Mouse (Mus musculus): ENCODE results near the gene Upk1a.

The Upk1a gene

DNA sequence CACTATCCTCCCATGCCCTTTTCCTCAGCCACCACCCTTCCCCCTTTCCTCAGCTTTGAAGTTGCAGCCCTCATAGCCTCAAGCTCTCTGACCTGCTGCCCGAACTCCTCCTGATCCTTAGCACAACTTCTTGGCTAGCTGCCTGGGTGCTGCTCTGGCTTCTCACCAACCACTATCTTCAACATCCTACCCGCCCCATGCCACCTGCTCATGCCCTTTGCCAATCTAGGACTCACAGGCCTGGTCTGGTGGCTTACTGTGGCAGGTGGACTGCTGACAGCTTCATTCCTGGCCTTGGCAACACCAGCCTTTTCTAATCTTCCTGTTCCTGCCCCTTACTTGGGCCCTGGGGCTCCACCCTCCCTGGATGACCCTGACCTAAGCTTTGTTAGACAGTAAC lies 39.7 kb downstream of the Upk1a start:
- DNase-seq (ENCODE audit: low spot score in 2 of 2) = no peak

DNA sequence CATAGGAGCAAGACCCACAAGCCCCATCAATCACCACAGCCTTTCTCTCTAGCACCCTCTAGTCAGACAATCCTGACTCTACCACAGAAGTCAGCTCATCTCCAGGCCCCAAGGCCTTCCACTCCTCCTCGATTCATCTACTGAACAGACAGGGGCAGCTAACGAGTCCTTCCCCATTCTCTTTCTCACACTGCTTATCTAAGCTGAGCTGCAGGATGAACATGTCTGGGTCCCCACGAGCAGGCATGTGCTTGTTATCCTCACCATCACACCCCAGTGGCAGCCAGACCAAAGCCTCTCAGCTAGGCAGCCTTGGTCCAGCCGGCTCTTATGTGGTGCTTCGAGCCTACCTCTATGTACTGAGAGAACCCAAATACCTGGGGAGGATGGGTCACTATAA lies 40.3 kb downstream of the Upk1a start:
- no peak for DNase-seq (ENCODE audit: low spot score in 2 of 2)

DNA sequence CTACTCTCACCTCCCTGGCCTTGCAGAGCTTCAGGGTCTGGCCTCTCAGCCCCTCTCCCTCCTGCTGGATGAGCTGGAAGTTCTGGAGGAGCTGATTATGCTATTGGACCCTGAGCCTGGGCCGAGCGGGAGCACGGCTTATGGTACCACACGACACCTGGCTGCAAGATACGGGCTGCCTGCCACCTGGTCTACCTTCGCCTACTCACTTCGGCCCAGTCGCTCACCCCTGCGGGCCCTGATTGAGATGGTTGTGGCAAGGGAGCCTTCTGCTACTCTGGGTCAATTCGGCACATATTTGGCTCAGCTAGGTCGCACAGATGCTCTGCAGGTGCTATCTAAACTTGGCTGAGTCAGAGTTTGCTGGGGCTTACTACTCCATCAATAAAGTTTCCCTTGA lies 45.1 kb downstream of the Upk1a start:
- no peak for DNase-seq (ENCODE audit: low spot score in 2 of 2)

DNA sequence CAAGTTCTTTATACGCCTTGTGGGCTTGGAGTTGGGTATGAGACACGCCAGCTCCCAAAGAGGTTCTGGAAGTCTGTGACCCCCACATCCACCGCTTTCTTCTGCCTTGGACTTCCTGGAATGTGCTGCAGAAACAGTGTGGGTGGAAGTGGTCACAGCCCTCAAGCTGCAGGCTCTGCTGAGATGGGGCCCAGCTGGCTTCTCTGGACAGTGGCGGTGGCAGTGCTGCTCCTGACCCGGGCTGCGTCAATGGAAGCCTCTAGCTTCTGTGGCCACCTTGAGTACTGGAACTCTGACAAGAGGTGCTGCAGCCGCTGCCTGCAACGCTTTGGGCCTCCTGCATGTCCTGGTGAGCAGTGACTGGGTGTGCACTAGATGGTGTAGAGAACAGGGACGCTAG lies 46.6 kb downstream of the Upk1a start:
- DNase-seq (ENCODE audit: low spot score in 2 of 2) = no peak

DNA sequence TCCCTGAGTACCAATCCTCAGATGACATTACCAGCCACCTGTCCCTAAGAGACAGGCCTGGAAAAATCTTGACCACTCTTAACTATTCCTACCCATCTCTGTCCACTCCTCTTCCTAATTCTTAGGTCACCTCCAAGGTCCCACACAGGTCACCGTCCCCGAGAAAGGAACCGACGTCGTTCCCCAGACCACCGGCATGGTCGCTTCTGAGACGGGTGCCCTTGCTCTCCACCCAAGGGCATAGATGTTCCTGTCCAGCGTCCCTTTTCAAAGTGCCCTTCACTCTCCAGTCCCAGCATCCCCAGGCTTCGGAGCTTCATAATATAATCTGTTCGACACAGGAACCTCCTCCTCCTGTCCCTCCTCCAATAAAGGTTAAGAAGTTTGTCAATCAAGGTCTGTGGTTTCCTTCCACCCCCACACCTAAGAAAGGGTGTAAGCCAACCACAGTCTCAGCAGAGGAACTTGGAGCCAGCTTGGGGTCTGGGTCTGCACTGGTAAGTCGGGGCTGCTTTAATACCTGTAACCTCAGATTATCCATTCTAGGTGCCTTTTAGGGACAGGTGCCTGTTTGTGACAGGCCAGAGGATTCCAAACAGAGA lies 47.6 kb downstream of the Upk1a start, which contains the start of gene Igflr1:
Igflr1 (plus strand) TSS at position 458 of the 602 bp plus-strand sequence.
- DNase-seq (ENCODE audit: low spot score in 2 of 2) = no peak

DNA sequence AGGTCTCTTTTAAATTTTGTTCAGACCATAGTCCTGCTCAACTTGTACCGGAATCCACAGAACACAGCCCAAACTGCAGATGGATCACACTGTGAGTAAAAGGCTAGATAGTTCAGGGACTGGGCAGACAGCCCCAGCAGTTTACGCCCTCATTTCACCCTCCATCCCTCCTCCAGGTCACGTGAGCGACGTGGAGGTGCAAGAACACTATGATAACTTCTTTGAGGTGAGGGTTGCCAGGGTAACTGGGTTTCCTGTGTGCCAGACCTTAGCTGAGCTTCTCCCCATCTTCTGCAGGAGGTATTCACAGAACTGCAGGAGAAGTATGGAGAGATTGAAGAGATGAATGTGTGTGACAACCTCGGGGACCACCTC lies 48.8 kb downstream of the Upk1a start:
- no peak for DNase-seq (ENCODE audit: low spot score in 2 of 2)

DNA sequence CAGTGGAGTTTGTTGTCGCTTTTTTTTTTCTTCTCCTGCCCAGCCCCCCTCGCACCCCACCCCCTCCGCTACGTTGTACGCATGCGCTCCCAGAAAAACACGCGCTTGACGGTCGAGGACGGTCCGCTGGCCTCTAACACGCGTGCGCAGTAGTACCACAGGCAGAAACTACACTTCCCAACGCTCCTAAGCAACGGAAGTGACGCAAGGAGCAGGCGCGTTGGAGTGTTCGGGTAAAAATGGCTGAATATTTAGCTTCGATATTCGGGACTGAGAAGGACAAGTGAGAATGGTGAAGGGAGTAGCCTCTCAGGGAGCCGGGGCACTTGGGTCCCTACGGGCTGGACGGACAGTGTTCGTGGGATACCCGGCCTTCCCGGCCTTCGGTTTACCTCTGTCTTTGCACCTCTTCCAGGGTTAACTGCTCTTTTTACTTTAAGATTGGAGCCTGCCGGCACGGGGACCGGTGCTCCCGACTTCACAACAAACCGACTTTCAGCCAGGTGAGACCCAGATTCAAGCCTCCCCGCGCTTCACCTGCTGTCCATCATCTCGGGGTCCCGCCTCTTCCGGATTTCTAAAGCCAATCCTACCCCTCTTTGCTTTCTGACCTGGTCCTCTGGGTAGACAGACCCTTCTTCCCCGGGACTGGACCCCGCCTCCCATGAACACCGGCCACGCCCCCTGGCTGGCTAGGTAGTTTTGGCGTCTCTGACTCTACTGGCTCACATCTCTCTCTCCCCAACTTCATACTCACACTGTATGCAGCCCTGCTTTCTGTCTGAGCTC lies 49.3 kb downstream of the Upk1a start, which contains the start of the genes U2af1l4, Gm49396 and Psenen:
U2af1l4 (plus strand) TSS at position 185 of the 789 bp plus-strand sequence.
Gm49396 (plus strand) TSS at position 228 of the 789 bp plus-strand sequence.
Psenen (minus strand) TSS at position 511 of the 789 bp plus-strand sequence.
- peak; percentile 93 to 96 for DNase-seq (ENCODE audit: low spot score in 2 of 2)

DNA sequence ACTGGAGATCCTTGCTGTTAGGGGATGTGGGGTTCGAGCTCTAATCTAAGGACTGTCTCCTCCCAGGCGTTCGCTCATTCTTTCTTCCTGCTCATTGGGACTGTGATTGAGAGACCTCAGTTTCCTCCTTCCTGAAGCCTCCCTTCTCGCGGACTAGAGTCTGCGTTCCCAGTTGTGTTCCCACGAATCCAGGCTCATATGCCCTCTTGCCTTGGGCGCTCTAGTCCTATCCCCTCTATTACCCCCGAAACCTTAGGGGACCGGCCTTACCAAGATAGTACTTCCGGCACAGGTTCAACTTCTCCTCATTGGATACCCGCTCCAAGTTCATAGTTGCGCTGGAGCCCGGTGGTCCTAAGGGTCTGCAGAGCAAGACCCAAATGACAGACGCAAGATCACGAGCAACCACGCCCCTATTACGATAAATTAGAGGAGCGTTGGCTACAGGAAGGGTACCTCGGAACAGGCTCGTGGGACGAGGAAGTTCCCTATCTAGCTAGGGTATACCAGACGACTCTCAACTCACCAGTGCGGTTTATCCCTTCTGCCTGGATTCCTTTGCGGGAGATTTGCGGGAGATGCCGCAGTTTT lies 50.0 kb downstream of the Upk1a start:
- no peak for DNase-seq (ENCODE audit: low spot score in 2 of 2)

DNA sequence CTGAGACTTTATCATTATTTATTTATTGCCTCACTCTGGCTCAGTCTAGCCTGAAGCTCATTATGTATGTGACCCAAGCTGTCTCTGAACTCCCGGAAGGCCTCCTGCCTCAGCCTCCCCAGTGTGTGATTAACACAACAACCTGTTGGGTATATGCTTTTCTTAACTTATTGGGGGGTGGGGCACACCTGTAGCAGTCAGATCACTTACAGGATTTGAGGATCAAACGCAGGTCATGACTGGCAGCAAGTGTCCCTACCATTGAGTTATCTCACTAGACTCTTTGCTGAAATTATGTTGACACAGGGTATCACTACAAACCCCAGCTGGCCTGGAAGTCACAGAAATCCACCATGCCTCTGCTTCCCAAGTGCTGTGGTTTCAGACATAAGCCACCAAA lies 52.4 kb downstream of the Upk1a start:
- DNase-seq (ENCODE audit: low spot score in 2 of 2) = no peak

DNA sequence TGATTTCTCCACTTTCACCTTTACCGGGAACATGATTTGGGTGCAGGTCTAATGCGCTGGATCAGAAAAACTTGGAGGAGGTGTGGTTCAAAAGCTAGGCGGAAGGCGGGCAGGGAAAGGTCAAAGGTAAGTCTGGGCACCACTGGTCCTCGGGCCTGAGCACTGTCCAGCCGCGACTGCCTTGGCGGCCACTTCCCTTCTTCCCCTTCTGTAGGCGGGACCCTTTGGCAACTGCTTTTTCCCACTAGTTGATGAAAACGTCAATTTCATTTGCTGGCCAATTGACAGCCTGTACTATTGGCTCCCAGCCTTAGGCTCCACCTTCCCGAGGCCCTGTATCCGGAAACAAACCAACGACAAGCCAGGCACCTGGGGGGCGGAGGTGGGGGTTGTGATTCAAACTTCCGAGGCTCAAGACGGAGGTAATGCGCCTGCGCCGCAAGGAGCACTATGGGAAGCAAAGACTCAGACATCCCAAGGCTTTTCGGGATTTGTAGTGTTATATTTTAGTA lies 53.1 kb downstream of the Upk1a start, which contains the start of gene Lin37:
Lin37 (minus strand) TSS at position 396 of the 512 bp plus-strand sequence.
- DNase-seq (ENCODE audit: low spot score in 2 of 2) = peak; percentile 97 to 99

DNA sequence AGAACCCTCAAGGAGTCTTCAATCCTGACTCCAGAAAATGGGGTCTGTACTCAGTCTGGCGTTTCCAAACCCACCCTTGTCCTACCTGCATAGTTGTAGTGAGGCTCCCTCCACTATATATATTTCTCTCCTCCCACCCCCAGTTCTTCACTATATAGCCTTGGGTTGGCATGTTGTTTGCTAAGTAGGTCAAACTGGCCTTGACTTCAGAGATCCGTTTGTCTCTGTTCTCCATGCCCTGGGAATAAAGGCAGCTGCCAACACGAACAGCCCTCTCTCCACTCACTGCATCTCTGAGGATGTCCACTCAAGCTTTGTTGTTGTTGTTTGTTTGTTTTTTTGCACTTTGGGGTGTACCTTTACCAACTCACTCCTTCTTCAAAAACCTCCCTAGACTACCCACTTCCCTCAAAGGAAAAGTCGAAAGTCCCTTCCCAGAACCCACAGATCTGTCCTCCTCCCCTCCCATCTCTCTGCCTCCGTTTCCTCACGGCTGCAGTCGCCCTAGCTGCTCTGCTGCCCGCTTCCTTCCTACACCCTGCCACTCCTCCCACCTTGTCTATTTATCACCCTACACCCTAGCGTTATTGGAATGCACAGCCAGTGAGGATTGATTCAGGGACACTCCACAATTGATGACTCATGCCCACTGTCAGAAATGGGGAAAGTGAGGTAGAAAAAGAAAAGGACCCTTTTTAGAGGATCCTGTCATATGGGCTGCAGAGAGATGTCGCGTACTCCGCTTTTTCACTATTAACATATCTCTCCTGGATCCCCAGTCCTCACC lies 53.8 kb downstream of the Upk1a start:
- DNase-seq (ENCODE audit: low spot score in 2 of 2) = no peak

DNA sequence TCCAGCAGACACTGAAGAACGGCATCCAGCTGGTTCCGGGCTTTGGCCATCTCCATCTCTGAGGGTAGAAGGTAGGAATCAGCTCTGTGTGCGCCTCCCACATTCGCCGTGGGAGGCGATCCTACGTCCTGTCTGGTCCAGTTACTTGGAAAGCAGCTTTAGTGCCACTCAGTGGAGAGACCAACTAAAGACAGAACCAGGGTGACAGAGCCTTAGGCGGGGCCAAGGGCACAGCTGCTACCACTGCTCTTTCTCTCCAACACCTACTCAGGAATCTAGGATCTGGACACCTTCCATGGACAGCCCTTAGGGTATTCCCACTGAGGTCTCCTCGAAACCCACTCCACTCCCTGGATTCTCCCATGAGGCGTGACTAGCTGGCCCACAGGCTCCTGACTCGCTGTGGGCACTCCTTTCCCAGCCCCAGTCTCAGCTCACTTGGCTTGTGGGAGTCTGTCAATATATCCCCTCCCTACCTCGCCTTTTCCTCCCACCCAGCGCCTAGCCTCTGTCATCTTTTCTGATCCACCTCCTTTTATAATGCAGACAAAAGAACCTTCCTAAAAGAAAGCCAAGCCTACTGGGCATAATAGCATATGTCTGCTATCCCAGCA lies 54.6 kb downstream of the Upk1a start:
- DNase-seq (ENCODE audit: low spot score in 2 of 2) = no peak

DNA sequence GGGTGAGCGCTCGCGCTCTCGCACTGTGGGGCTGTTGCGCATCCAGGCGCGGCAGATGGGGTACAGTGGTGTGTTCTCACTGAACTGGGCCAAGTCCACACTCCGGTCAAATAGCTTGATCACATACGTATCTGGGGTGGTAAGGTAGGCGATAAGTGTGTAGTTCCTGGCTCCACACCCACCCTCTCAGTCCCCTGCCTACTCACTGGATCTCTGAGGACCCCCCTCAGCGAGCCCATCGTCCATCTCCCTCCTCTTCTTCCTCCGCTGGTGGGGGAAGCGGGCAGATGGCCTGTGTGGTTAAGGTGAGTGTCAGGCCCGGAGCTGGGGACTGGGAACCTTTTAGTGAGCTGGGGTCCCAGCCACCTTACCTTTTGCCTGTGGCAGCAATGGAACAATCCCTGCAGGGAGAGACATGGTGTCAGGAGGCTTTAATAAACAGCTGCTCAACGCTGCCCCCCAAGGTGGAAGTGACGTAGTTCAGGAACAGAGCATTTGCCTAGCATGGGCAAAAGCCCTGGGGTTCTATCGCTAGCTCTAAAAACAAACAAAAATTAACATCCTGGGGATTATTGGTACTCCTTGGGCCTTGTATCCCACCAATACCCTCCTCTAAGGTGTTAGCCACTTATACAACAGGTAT lies 55.6 kb downstream of the Upk1a start:
- no peak for DNase-seq (ENCODE audit: low spot score in 2 of 2)

DNA sequence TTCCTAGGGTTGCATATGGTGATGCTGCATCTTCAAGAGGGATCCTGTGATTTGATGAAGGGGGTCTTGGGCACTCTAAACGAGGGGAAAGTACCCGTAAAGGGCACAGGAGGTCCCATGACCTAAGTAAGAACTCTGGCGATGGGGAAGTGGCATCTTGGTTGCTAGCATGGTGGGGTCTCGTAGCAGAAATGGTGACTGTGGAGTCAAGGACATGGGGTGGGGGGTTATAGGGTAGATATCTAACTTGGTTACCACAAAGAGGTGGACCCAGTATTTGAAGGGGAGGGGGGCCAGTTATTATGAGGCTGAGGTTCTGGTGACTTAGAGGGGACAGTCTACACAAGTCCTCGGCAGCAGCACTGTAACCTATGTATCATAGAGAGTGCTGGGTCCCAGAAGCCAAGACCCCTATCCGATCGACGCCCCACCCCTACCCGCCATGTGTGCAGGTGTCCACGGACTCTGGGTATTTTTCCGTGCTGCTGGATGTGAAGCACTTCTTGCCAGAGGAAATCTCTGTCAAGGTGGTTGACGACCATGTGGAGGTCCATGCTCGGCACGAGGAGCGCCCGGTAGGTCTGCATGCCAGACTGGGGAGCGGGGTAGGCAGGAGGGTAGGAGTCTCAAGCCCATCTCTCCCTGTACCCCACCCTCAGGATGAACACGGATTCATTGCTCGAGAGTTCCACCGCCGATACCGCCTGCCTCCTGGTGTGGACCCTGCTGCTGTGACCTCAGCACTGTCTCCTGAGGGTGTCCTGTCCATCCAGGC lies 58.6 kb downstream of the Upk1a start:
- DNase-seq (ENCODE audit: low spot score in 2 of 2) = no peak

Data from frontal cortex, postnatal 36 days (tissue).